Mouse (Mus musculus) small intestine, adult 2 months (tissue): ENCODE data around the gene Gid8. TPM values are rescaled to one million over a fixed set of nuclear protein-coding genes. Genes with fewer than 3 reads are reported as not detected.

Source experiments
- H3K27ac ChIP-seq: fragments of 200-500 bp; 2 replicates; pipeline ENCODE4 v1.5.1; 2012; ENCODE audit warnings: low read depth, low read length, control low read depth, inconsistent platforms; ENCODE audit not compliant: insufficient read depth
- H3K27me3 ChIP-seq: fragments of 200-500 bp; 2 replicates; pipeline ENCODE4 v1.6.1; 2012; ENCODE audit warnings: mild to moderate bottlenecking, moderate library complexity, low read length, inconsistent platforms; ENCODE audit not compliant: control insufficient read depth, insufficient read depth
- H3K36me3 ChIP-seq: fragments of 200-500 bp; 2 replicates; pipeline ENCODE4 v1.6.1; 2012; ENCODE audit warnings: mild to moderate bottlenecking, low read length, control low read depth, inconsistent platforms; ENCODE audit not compliant: control insufficient read depth, insufficient read depth
- H3K4me1 ChIP-seq: fragments of 200-500 bp; 2 replicates; pipeline ENCODE4 v1.6.1; 2012; ENCODE audit warnings: low read length, inconsistent platforms, mixed read lengths; ENCODE audit not compliant: control insufficient read depth, insufficient read depth, insufficient read length
- H3K4me3 ChIP-seq: fragments of 200-500 bp; 2 replicates; pipeline ENCODE4 v1.5.1; 2012; ENCODE audit warnings: low read depth, mild to moderate bottlenecking, control low read depth, inconsistent platforms, low read length, moderate library complexity
- CTCF ChIP-seq: fragments of 200-500 bp; IDR thresholded peaks from 2 replicates; pipeline ENCODE4 v1.5.1; 2012; ENCODE audit warnings: low read depth, mild to moderate bottlenecking, control low read depth, inconsistent platforms, low read length, moderate library complexity, mixed read lengths; ENCODE audit not compliant: insufficient replicate concordance, insufficient read length; ENCODE audit errors: extremely low read depth
- POLR2A ChIP-seq: fragments of 200-500 bp; IDR thresholded peaks from 2 replicates; pipeline ENCODE4 v1.6.1; 2012; ENCODE audit warnings: low read depth, mild to moderate bottlenecking, control low read depth, inconsistent platforms, low read length, moderate library complexity
- WGBS: fragments of 180-500 bp; shearing (Covaris S2); methylation state at CpG from one replicate; pipeline ENCODE4 v1.1.7; 2018; 5-methylcytosine and 5-hydroxymethylcytosine counted together
- polyA plus RNA-seq: library from polyadenylated mRNA; depleted of rRNA; stranded (reverse); fragments of >200 nt; gene quantifications from 2 replicates; pipeline ENCODE4 v1.2.3, GENCODE M21; 2012

Gid8 gene
- polyA plus RNA-seq, 1 experiment: 20.3 TPM

DNA sequence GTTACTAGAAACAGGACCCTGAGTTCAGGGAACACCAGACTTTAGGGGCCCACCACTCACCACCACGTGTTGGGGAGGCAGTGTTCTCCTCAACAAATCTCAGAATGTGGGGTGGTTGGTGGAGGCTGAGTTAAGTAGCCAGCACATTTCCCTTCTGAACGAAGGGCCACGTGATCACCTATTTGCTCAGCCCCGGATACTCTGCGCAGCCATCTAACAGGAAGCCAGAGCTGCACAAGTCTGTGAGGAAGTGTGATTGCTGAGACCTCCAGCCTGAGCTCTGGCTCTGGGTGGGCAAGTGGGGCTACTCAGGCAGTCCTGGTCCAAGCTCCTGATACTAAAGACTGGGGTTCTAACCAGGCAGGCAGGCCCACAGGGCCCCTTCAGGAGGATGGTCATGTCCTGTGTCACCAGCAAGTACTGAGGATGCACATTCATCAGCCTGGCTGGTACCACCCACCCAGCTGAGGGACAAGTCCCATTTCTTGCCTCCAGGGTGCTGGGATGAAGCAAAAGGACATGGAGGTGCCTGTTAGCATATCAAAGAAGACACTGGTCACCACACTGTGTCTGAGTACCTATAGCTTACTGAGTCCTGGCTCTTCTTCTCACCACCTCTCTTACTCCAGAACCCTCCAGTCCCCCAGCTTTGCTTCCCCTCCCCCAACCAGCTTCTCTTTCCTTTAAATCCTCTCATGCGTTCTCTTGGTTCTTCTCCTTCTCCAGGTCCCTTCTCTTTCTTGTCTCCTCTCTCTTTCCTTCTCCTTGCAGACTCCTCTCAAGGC, 16.9 kb downstream of the Gid8 start:
- Histone ChIP-seq H3K27me3 (no peaks in the 10 kb centered on the region), H3K27ac (peak overlapping the region; percentile 39; the same call in 1 of the 2 replicates), H3K36me3 (peaks cover 13% of the 10 kb centered on the region), H3K4me3 (peak overlapping the region; percentile 18; the same call in 1 of the 2 replicates), H3K4me1 (peaks cover 17% of the 10 kb centered on the region)
- 61% methylated on average over 6 of the region's 6 CpGs for WGBS
- TF ChIP-seq CTCF (no peak), POLR2A (no peak)

- Histone ChIP-seq H3K36me3 (peaks cover 6% of the 10 kb centered on the region), H3K27me3 (no peaks in the 10 kb centered on the region), H3K27ac (no peak overlapping the region), H3K4me1 (peaks cover 21% of the 10 kb centered on the region), H3K4me3 (no peak overlapping the region)
- TF ChIP-seq CTCF (no peak), POLR2A (no peak)
- WGBS: 27% methylated on average over 4 of the region's 4 CpGs
These were observed 17.7 kb downstream of the Gid8 start for GRCm38 (mm10) chr2:180727613-180728021.

- Histone ChIP-seq H3K4me1 (peaks cover 13% of the 10 kb centered on the region), H3K27me3 (no peaks in the 10 kb centered on the region), H3K4me3 (no peak overlapping the region), H3K27ac (no peak overlapping the region), H3K36me3 (no peaks in the 10 kb centered on the region)
- TF ChIP-seq CTCF: no peak
- no peak for TF ChIP-seq POLR2A
- 48% methylated on average over 3 of the region's 3 CpGs for WGBS
These were observed 21.1 kb downstream of the Gid8 start for GRCm38 (mm10) chr2:180731036-180731435.

- Histone ChIP-seq H3K27me3 (no peaks in the 10 kb centered on the region), H3K27ac (no peak overlapping the region), H3K4me1 (peaks cover 10% of the 10 kb centered on the region), H3K36me3 (no peaks in the 10 kb centered on the region), H3K4me3 (peak overlapping the region; percentile 24)
- TF ChIP-seq POLR2A (no peak), CTCF (no peak)
- WGBS: 35% methylated on average over 6 of the region's 6 CpGs
These were observed 22.1 kb downstream of the Gid8 start for GRCm38 (mm10) chr2:180731984-180732383.

DNA sequence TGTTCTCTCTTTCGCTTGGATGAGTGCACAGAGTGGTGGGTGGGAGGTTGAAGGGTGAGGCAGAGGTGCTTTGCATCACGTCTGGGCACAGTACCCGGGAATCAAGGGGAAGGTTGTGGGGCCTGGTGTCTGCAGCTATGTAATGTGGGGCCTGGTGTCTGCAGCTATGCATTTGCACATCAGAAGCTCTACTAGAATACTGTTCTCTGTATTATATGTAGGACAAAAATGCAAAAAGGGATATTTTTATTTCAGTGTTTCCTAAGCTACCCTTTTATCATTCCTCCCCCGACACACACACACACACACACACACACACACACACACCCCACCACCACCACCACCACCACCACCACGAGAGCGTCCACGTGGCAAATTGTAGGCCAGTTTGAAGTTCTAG, 25.3 kb downstream of the Gid8 start:
- H3K36me3 ChIP-seq: no peaks in the 10 kb centered on the region
- TF ChIP-seq CTCF (no peak), POLR2A (no peak)
- no peaks in the 10 kb centered on the region for H3K27me3 ChIP-seq
- H3K4me3 ChIP-seq: no peak overlapping the region
- H3K27ac ChIP-seq: no peak overlapping the region
- 84% methylated on average over 7 of the region's 7 CpGs for WGBS
- peaks cover 9% of the 10 kb centered on the region for H3K4me1 ChIP-seq

- Histone ChIP-seq H3K27ac (no peak overlapping the region), H3K4me3 (no peak overlapping the region), H3K36me3 (no peaks in the 10 kb centered on the region), H3K4me1 (no peaks in the 10 kb centered on the region), H3K27me3 (no peaks in the 10 kb centered on the region)
- TF ChIP-seq POLR2A (no peak), CTCF (no peak)
- 75% methylated on average over 2 of the region's 2 CpGs for WGBS
These were observed 28.1 kb downstream of the Gid8 start for GRCm38 (mm10) chr2:180737984-180738383.

DNA sequence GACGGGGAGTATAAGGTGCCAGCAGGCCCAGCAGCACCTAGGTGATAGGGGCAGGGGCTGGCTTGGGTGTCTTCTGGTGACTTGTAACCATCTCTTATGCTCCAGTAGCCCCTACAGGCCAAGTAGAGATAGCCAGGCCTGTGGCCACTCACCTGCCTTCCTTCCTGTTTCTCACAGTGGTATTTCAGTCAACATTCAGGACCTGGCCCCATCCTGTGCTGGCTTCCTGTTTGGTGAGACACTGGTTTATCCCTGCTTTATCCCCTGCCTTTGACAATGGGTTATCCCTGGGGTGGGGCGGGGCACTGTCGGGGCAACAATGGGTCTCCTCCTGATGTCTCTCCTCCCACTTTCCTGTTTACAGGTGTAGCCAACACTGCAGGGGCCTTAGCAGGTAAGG, 30.4 kb downstream of the Gid8 start:
- Histone ChIP-seq H3K27me3 (no peaks in the 10 kb centered on the region), H3K4me1 (no peaks in the 10 kb centered on the region), H3K4me3 (no peak overlapping the region), H3K36me3 (no peaks in the 10 kb centered on the region), H3K27ac (no peak overlapping the region)
- TF ChIP-seq CTCF: no peak
- 42% methylated on average over 3 of the region's 3 CpGs for WGBS

DNA sequence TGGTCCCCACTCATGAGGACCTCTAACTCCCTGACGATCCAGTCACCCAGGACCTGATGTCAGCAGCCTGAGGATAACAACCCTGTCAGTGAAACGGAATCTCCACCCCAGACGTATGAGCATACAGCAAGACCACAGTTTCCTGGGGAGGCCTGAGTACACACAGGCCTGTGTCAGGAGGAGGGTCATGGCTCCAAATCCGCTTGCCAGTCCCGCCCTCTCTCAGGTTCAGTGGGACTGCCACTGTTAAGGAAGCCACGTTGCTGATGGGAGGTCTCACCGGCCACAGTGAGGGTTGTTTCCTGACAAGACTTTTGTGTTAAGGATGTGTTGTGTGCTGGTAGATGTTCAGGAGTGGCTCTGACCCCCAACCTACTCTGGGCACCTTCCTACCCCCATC, 31.5 kb downstream of the Gid8 start:
- WGBS: 50% methylated on average over 7 of the region's 7 CpGs
- Histone ChIP-seq H3K27ac (no peak overlapping the region), H3K27me3 (no peaks in the 10 kb centered on the region), H3K4me1 (no peaks in the 10 kb centered on the region), H3K4me3 (no peak overlapping the region), H3K36me3 (no peaks in the 10 kb centered on the region)
- TF ChIP-seq POLR2A (no peak), CTCF (no peak)
